Mouse (Mus musculus): Measurements from ENCODE around the gene Ak8. TPM values are rescaled to one million over a fixed set of nuclear protein-coding genes. Genes with fewer than 3 reads are reported as not detected.

Gene Ak8
- polyA plus RNA-seq, 1 experiment: 0.06 TPM

GRCm38 (mm10) chr2:28767041-28767440 is 67.1 kb downstream of the Ak8 start:
- Histone ChIP-seq H3K27me3 (ENCODE audit: control insufficient read depth, insufficient read depth, low read length) (no peaks in the 10 kb centered on the region), H3K4me3 (ENCODE audit: low read depth, low read length) (no peak overlapping the region), H3K27ac (ENCODE audit: insufficient read depth, low read depth, low read length) (no peak overlapping the region), H3K4me1 (ENCODE audit: control insufficient read depth, insufficient read depth, insufficient read length, low read length) (no peaks in the 10 kb centered on the region), H3K36me3 (ENCODE audit: control insufficient read depth, insufficient read depth, low read length) (no peaks in the 10 kb centered on the region)
- 82% methylated on average over 2 of the region's 2 CpGs for WGBS
- TF ChIP-seq CTCF (IDR thresholded peaks at IDR 0.05; ENCODE audit: extremely low read depth, insufficient read length, insufficient replicate concordance, low read depth, low read length): no peak
- no peak for TF ChIP-seq POLR2A (IDR thresholded peaks at IDR 0.05; ENCODE audit: low read depth, low read length)

- 8% methylated on average over 5 of the region's 5 CpGs for WGBS
- H3K4me3 ChIP-seq (ENCODE audit: low read depth, low read length): no peak overlapping the region
- no peak overlapping the region for H3K27ac ChIP-seq (ENCODE audit: insufficient read depth, low read depth, low read length)
- no peaks in the 10 kb centered on the region for H3K36me3 ChIP-seq (ENCODE audit: control insufficient read depth, insufficient read depth, low read length)
- no peaks in the 10 kb centered on the region for H3K4me1 ChIP-seq (ENCODE audit: control insufficient read depth, insufficient read depth, insufficient read length, low read length)
- TF ChIP-seq CTCF (IDR thresholded peaks at IDR 0.05; ENCODE audit: extremely low read depth, insufficient read length, insufficient replicate concordance, low read depth, low read length) (no peak), POLR2A (IDR thresholded peaks at IDR 0.05; ENCODE audit: low read depth, low read length) (no peak)
- no peaks in the 10 kb centered on the region for H3K27me3 ChIP-seq (ENCODE audit: control insufficient read depth, insufficient read depth, low read length)
Observed at GRCm38 (mm10) chr2:28770697-28771096, 70.7 kb downstream of the Ak8 start.

DNA sequence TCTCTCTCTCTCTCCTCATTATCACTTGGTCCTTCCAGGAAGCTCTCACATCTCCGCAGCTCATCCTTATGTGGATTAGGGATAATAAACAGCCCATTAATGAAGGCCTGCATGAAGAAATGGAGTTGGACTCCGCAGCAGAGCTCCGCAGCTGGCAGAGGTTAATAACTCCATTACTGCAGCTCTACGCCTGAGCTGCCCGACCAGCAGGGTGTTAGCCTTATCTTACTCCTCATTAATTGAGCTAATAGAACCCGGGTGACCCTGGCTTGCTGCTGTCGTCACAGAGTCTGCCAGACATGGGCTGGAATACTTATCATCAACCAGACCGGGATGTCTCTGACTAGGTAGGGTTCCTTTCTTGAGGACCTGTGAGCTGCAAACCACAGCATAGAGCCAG is 74.1 kb downstream of the Ak8 start:
- Histone ChIP-seq H3K4me1 (ENCODE audit: control insufficient read depth, insufficient read depth, insufficient read length, low read length) (no peaks in the 10 kb centered on the region), H3K4me3 (ENCODE audit: low read depth, low read length) (no peak overlapping the region), H3K27ac (ENCODE audit: insufficient read depth, low read depth, low read length) (no peak overlapping the region), H3K36me3 (ENCODE audit: control insufficient read depth, insufficient read depth, low read length) (no peaks in the 10 kb centered on the region), H3K27me3 (ENCODE audit: control insufficient read depth, insufficient read depth, low read length) (no peaks in the 10 kb centered on the region)
- TF ChIP-seq POLR2A (IDR thresholded peaks at IDR 0.05; ENCODE audit: low read depth, low read length) (no peak), CTCF (IDR thresholded peaks at IDR 0.05; ENCODE audit: extremely low read depth, insufficient read length, insufficient replicate concordance, low read depth, low read length) (no peak)
- WGBS: 29% methylated on average over 8 of the region's 8 CpGs

DNA sequence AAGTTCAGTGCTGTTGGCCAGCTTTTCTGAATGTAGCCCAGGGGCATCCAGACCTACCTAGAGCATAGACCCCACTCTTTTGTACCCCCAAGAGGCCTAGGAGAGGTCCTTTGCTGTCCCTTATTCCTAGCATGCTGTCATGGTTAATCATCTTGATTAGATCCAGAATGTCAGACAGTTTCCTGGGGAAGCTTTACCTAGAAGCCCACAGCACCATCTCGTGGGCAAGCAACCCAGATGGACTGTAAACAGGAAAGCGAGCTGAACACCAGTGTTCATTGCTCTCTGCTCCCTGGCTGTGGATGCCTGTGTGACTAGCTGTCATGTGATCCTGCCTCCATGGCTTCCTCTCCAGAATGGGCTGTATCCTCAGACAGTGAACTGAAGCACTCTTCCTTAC is 76.8 kb downstream of the Ak8 start:
- 48% methylated on average over 2 of the region's 2 CpGs for WGBS
- Histone ChIP-seq H3K4me3 (ENCODE audit: low read depth, low read length) (no peak overlapping the region), H3K27ac (ENCODE audit: insufficient read depth, low read depth, low read length) (no peak overlapping the region), H3K4me1 (ENCODE audit: control insufficient read depth, insufficient read depth, insufficient read length, low read length) (no peaks in the 10 kb centered on the region), H3K27me3 (ENCODE audit: control insufficient read depth, insufficient read depth, low read length) (no peaks in the 10 kb centered on the region), H3K36me3 (ENCODE audit: control insufficient read depth, insufficient read depth, low read length) (no peaks in the 10 kb centered on the region)
- TF ChIP-seq CTCF (IDR thresholded peaks at IDR 0.05; ENCODE audit: extremely low read depth, insufficient read length, insufficient replicate concordance, low read depth, low read length) (no peak), POLR2A (IDR thresholded peaks at IDR 0.05; ENCODE audit: low read depth, low read length) (no peak)

DNA sequence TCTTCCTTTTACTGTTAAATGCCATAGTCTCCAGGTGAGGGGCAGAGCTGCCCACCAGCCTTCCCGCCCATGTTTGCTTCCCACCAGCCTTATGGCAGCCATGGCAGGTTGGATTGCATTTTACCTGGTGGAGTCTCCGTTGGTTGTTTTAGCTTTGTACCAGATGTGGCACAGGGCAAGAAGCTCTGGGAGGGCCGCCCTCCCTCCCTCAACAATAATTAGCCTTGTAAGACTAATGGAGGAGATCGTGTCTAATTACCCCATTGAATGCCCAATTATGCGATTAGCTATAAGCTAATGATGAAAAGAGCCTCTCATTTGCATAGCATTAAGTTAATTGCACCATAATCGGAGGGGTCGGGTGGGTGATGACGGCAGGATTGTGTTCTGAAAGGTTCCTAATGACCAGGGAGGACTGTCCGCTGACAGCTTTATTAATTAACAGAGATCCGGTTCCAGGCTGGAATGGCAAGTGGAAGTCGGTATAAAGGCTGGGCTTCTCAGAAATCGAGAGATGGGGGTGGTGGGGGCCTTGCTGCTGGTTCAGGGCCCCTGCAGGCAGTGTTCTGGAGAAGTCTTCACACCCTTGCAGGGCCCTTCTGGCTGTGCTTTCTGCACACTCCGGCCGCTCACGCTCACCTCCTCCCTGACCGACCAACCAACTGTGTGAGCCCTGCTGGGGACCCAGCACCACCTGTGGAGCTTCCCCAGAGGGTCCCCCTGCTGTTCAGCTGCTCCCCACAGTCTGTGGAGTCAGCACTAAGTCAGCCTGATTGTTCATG is 80.2 kb downstream of the Ak8 start:
- Histone ChIP-seq H3K4me3 (ENCODE audit: low read depth, low read length) (no peak overlapping the region), H3K36me3 (ENCODE audit: control insufficient read depth, insufficient read depth, low read length) (no peaks in the 10 kb centered on the region), H3K27me3 (ENCODE audit: control insufficient read depth, insufficient read depth, low read length) (no peaks in the 10 kb centered on the region), H3K4me1 (ENCODE audit: control insufficient read depth, insufficient read depth, insufficient read length, low read length) (no peaks in the 10 kb centered on the region), H3K27ac (ENCODE audit: insufficient read depth, low read depth, low read length) (no peak overlapping the region)
- TF ChIP-seq CTCF (IDR thresholded peaks at IDR 0.05; ENCODE audit: extremely low read depth, insufficient read length, insufficient replicate concordance, low read depth, low read length) (no peak), POLR2A (IDR thresholded peaks at IDR 0.05; ENCODE audit: low read depth, low read length) (no peak)
- WGBS: 68% methylated on average over 16 of the region's 16 CpGs

GRCm38 (mm10) chr2:28781310-28781709 is 81.3 kb downstream of the Ak8 start:
- Histone ChIP-seq H3K36me3 (ENCODE audit: control insufficient read depth, insufficient read depth, low read length) (no peaks in the 10 kb centered on the region), H3K27ac (ENCODE audit: insufficient read depth, low read depth, low read length) (no peak overlapping the region), H3K4me1 (ENCODE audit: control insufficient read depth, insufficient read depth, insufficient read length, low read length) (no peaks in the 10 kb centered on the region), H3K27me3 (ENCODE audit: control insufficient read depth, insufficient read depth, low read length) (no peaks in the 10 kb centered on the region), H3K4me3 (ENCODE audit: low read depth, low read length) (no peak overlapping the region)
- TF ChIP-seq CTCF (IDR thresholded peaks at IDR 0.05; ENCODE audit: extremely low read depth, insufficient read length, insufficient replicate concordance, low read depth, low read length) (no peak), POLR2A (IDR thresholded peaks at IDR 0.05; ENCODE audit: low read depth, low read length) (no peak)
- WGBS: 85% methylated on average over 4 of the region's 4 CpGs

DNA sequence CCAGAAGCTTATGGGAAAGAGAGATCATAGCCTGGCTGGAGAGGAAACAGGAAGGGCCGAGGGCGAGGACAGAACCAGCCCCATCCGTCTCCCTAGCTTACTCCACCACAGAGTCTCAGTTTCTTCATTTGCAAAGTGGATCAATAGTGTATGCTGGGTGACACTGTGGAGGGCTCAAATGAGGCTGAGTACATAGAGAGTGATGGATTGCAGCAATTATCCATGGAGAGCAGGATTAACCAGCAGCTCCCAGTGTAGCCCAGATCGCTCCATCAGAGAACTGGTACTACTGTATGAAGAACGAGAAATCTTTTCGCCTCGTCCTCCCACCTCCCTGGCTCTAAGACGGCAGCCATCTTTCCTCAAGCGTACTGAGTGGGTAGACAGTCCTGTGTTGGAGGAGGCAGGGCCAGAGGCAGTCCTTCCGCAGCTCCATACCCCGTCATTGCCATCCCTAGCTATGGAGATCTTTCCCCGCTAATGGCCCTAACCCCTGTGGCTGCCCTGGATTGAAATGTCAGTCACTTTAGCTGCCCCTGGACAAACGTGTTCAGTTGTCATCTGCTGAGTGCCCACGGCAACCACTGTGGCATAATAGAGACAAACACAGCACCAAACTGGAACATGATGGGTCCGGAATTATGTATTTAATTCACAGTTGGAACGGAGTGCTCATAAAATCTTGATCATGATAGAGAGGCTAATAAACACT is 86.5 kb downstream of the Ak8 start:
- no peaks in the 10 kb centered on the region for H3K4me1 ChIP-seq (ENCODE audit: control insufficient read depth, insufficient read depth, insufficient read length, low read length)
- no peaks in the 10 kb centered on the region for H3K36me3 ChIP-seq (ENCODE audit: control insufficient read depth, insufficient read depth, low read length)
- TF ChIP-seq CTCF (IDR thresholded peaks at IDR 0.05; ENCODE audit: extremely low read depth, insufficient read length, insufficient replicate concordance, low read depth, low read length) (no peak), POLR2A (IDR thresholded peaks at IDR 0.05; ENCODE audit: low read depth, low read length) (no peak)
- 54% methylated on average over 16 of the region's 16 CpGs for WGBS
- no peak overlapping the region for H3K27ac ChIP-seq (ENCODE audit: insufficient read depth, low read depth, low read length)
- H3K4me3 ChIP-seq (ENCODE audit: low read depth, low read length): no peak overlapping the region
- H3K27me3 ChIP-seq (ENCODE audit: control insufficient read depth, insufficient read depth, low read length): no peaks in the 10 kb centered on the region

Measured in small intestine, adult 2 months (tissue).